Mouse (Mus musculus) heart, adult 2 months (tissue): ENCODE measurements at regions not wholly inside any gene's neighbourhood (a gene's known extent, or its start where the extent isn't known, plus 50 kb on each side); places are given as distances from the start of the nearest gene placed in this dataset.

Source experiments
- CTCF ChIP-seq: fragments of 200-600 bp; IDR thresholded peaks from 2 replicates; pipeline ENCODE4 v1.8.1; 2022; ENCODE audit warnings: antibody characterized with exemption, mild to moderate bottlenecking, moderate library complexity
- EP300 ChIP-seq: fragments of 200-500 bp; IDR thresholded peaks from 2 replicates; pipeline ENCODE4 v1.6.1; 2011; ENCODE audit warnings: low read depth, low read length, control low read depth; ENCODE audit not compliant: insufficient read depth
- POLR2A ChIP-seq: fragments of 200-500 bp; IDR thresholded peaks from 2 replicates; pipeline ENCODE4 v1.6.1; 2011; ENCODE audit warnings: mild to moderate bottlenecking, low read depth, low read length, control low read depth; ENCODE audit not compliant: insufficient read depth

DNA sequence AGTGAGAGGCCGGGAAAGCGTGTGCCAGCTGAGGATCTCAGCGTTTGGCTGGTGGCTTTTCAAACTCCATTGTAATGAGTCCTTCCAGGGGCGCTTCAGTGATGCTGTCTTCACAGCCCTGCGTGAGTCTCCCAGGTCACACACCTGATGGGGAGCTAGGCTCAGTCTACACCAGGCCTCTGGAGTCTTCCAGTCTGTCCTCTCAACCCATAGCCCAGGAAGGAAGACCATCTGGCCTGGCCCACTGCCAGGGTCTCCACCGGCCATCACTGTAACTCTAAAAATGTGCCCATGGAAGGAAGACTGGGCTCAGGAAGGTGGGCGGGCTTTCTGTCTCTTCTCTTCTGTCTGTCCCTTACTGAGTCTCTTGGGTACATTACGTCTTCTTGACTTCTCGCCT is 50.2 kb upstream of the Hes1 start:
- TF ChIP-seq POLR2A, result no peak
- TF ChIP-seq CTCF, result no peak
- no peak for TF ChIP-seq EP300
